Mouse (Mus musculus) kidney, embryonic 16.5 days (tissue): ENCODE measurements at regions not wholly inside any gene's neighbourhood (a gene's known extent, or its start where the extent isn't known, plus 50 kb on each side); places are given as distances from the start of the nearest gene placed in this dataset.

Experiments
- ATAC-seq: fragments of 200-750 bp; cut with Nextera tagmentation; 2 replicates; pipeline ENCODE4 v1.8.0; 2017; ENCODE audit warnings: moderate TSS enrichment; ENCODE audit not compliant: low FRiP score, low TSS enrichment
- H3K27ac ChIP-seq: fragments of 300-500 bp; sonication (generic); 2 replicates; pipeline ENCODE4 v1.5.1; 2014; ENCODE audit warnings: low read length
- H3K27me3 ChIP-seq: fragments of 300-500 bp; sonication (generic); 2 replicates; pipeline ENCODE4 v1.6.1; 2014; ENCODE audit warnings: low read length, control low read depth, mixed read lengths; ENCODE audit not compliant: insufficient read depth
- H3K36me3 ChIP-seq: fragments of 300-500 bp; sonication (generic); 2 replicates; pipeline ENCODE4 v1.6.1; 2014; ENCODE audit warnings: low read length, control low read depth, mixed read lengths; ENCODE audit not compliant: insufficient read depth
- H3K4me1 ChIP-seq: fragments of 300-500 bp; sonication (generic); 2 replicates; pipeline ENCODE4 v1.6.1; 2014; ENCODE audit warnings: low read length, control low read depth, mixed read lengths; ENCODE audit not compliant: insufficient read depth
- H3K4me2 ChIP-seq: fragments of 300-500 bp; sonication (generic); replicated peaks from 2 replicates; pipeline ENCODE4 v1.6.1; 2014; ENCODE audit warnings: low read depth, low read length
- H3K4me3 ChIP-seq: fragments of 300-500 bp; sonication (generic); 2 replicates; pipeline ENCODE4 v1.5.1; 2014; ENCODE audit warnings: mild to moderate bottlenecking, low read length
- H3K9ac ChIP-seq: fragments of 300-500 bp; sonication (generic); replicated peaks from 2 replicates; pipeline ENCODE4 v1.6.1; 2014; ENCODE audit warnings: low read length
- H3K9me3 ChIP-seq: fragments of 300-500 bp; sonication (generic); 2 replicates; pipeline ENCODE4 v1.6.1; 2016; ENCODE audit warnings: low read length, control low read depth
- WGBS: fragments of 180-500 bp; shearing (Covaris S2); extraction: QIAGEN DNeasy Blood & Tissue Kit; methylation state at CpG from one replicate; pipeline ENCODE4 v1.1.7; 2014; 5-methylcytosine and 5-hydroxymethylcytosine counted together

DNA sequence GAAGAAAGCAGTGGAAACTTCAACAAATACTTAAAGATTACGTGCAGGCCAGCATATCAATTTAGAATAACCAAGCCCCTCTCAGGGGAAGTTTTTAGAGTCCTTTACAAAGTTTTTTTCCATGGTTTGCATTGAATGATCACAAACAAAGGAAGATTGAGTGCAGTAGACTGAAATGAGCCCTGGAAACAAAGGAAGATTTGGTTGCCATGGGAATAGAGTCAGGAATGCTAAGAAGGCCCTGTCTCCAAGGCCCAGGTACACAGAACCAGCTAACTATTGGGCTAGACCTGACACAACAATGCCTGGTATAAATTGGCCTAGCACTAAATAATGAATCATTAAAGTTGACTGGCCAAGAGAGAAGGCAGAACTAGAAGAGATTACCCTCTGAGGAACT lies 49.9 kb upstream of the Nectin3 start:
- H3K9me3 ChIP-seq, result no peaks in the 10 kb centered on the region
- H3K4me3 ChIP-seq, result no peak overlapping the region
- WGBS, result 85% methylated on average over 1 of the region's 1 CpGs
- no peak overlapping the region for H3K27ac ChIP-seq
- no peak overlapping the region for H3K9ac ChIP-seq
- no peaks in the 10 kb centered on the region for H3K36me3 ChIP-seq
- no peaks in the 10 kb centered on the region for H3K27me3 ChIP-seq
- H3K4me1 ChIP-seq, result no peaks in the 10 kb centered on the region
- H3K4me2 ChIP-seq, result no peak overlapping the region
- no peak for ATAC-seq
